Mouse (Mus musculus): ENCODE measurements around the gene Rtkn2. TPM values are rescaled to one million over a fixed set of nuclear protein-coding genes. Genes with fewer than 3 reads are reported as not detected.
A peak's percentile ranks its signal among the peaks of the same experiment; 100 is the strongest.

Rtkn2 gene
- polyA plus RNA-seq, 1 experiment from 2014 or later, result 8.9 TPM

- no peak for ATAC-seq
- H3K4me3 ChIP-seq (replicated peaks), result no peak overlapping the region
Measured at GRCm38 (mm10) chr10:68050882-68051281, 71.5 kb downstream of the Rtkn2 start.

DNA sequence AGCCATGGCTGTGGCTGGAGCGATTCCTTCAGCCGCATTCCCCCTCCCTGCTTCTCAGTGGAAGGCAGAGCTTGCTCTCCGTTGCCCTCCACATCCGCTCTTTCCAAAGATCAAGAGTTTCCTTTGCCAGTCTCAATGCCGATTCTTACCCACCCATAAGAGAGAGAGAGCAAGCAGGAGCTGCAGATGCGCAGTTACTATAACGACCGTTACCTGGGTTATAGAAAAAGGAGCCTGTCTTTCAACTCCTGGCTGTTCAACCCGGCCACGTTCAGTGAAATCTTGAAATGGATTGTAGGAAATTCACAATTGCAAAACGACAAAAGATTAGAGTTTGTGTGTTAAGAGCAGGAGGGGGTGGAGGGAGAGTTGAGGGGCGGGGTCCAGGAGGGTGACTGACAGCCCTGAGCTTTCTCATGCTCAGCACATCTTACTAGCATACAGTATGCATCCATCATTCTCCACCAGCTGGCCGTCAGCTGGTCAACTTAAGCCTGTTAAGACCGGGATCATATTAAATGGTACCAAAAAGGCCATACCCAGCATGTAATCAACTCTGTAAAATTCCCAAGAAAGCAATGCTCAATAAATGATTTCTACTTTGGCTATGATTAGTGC lies 72.1 kb downstream of the Rtkn2 start:
- H3K27me3 ChIP-seq, result no peaks in the 10 kb centered on the region; the same call in 1 of the 2 replicates
- H3K4me3 ChIP-seq (replicated peaks), result no peak overlapping the region
- 84% methylated on average over 14 of the region's 14 CpGs for WGBS
- H3K4me2 ChIP-seq (replicated peaks), result no peak overlapping the region
- ATAC-seq, result no peak
- H3K9ac ChIP-seq (replicated peaks), result no peak overlapping the region
- H3K9me3 ChIP-seq, result no peaks in the 10 kb centered on the region
- H3K36me3 ChIP-seq, result no peaks in the 10 kb centered on the region
- H3K4me1 ChIP-seq (replicated peaks), result no peaks in the 10 kb centered on the region
- no peak overlapping the region for H3K27ac ChIP-seq

More at GRCm38 (mm10) chr10:68050882-68051281, 71.5 kb downstream of the Rtkn2 start:
- Histone ChIP-seq H3K4me1 (replicated peaks) (no peaks in the 10 kb centered on the region), H3K4me2 (replicated peaks) (no peak overlapping the region), H3K9ac (replicated peaks) (no peak overlapping the region), H3K27ac (no peak overlapping the region), H3K36me3 (no peaks in the 10 kb centered on the region), H3K27me3 (no peaks in the 10 kb centered on the region; the same call in 1 of the 2 replicates), H3K9me3 (no peaks in the 10 kb centered on the region)
- WGBS, result 90% methylated on average over 13 of the region's 13 CpGs

DNA sequence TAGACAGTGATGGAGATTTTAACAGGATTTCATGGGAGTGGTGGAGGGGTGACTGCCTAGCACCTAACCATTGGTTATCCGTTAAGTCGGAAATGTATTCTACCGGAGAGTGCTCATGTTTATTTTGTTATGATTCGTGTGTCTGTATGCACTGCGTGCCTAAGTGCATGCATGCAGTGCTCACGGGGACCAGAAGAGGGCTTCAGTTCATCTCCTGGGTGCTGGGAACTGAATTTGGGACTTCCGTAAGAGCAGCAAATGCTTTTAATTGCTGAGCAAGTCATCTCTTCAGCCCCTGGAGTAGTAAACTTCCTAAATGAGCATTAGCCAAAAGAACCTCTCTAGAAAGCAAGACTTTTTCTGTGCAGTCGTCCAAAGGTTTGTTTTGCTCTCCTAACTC lies 72.9 kb downstream of the Rtkn2 start:
- Histone ChIP-seq H3K4me1 (replicated peaks) (no peaks in the 10 kb centered on the region), H3K36me3 (no peaks in the 10 kb centered on the region), H3K9ac (replicated peaks) (no peak overlapping the region), H3K4me2 (replicated peaks) (no peak overlapping the region), H3K27ac (no peak overlapping the region), H3K27me3 (no peaks in the 10 kb centered on the region), H3K9me3 (no peaks in the 10 kb centered on the region), H3K4me3 (replicated peaks) (no peak overlapping the region)
- 88% methylated on average over 8 of the region's 8 CpGs for WGBS
- no peak for ATAC-seq

- Histone ChIP-seq H3K27ac (no peak overlapping the region), H3K4me2 (replicated peaks) (no peak overlapping the region), H3K4me3 (replicated peaks) (no peak overlapping the region), H3K36me3 (no peaks in the 10 kb centered on the region), H3K9ac (replicated peaks) (no peak overlapping the region), H3K9me3 (no peaks in the 10 kb centered on the region), H3K27me3 (no peaks in the 10 kb centered on the region), H3K4me1 (replicated peaks) (no peaks in the 10 kb centered on the region)
- 87% methylated on average over 5 of the region's 5 CpGs for WGBS
- ATAC-seq, result no peak
Measured at GRCm38 (mm10) chr10:68054131-68054530, 74.8 kb downstream of the Rtkn2 start.

- Histone ChIP-seq H3K36me3 (no peaks in the 10 kb centered on the region), H3K9me3 (no peaks in the 10 kb centered on the region), H3K4me2 (replicated peaks) (no peak overlapping the region), H3K4me3 (replicated peaks) (no peak overlapping the region), H3K4me1 (replicated peaks) (no peaks in the 10 kb centered on the region), H3K27ac (no peak overlapping the region), H3K9ac (replicated peaks) (no peak overlapping the region), H3K27me3 (no peaks in the 10 kb centered on the region)
- ATAC-seq, result no peak
- WGBS, result 88% methylated on average over 6 of the region's 6 CpGs
Measured at GRCm38 (mm10) chr10:68054706-68055105, 75.3 kb downstream of the Rtkn2 start.

DNA sequence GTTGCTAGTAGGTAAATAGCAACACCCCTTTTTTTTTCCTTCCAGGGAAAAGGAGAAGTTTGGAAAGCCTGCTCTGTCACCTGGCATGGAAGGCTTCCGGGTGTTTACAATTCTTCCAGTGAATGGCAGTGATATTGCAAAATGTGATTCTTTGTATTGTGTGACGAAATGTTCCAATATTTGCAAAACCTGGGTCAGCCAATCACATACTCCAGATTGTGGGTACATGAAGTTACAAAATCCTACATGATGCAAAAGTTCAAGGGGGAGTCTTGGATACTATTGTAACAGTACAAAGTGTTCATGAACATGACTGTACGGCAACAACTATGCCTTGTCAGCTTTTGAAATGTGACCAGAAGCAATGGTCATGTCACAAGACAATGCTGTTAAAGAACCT lies 78.5 kb downstream of the Rtkn2 start:
- H3K4me2 ChIP-seq (replicated peaks), result no peak overlapping the region
- H3K9me3 ChIP-seq, result no peaks in the 10 kb centered on the region
- no peaks in the 10 kb centered on the region for H3K36me3 ChIP-seq
- peaks cover 16% of the 10 kb centered on the region for H3K4me1 ChIP-seq (replicated peaks)
- no peaks in the 10 kb centered on the region for H3K27me3 ChIP-seq
- H3K4me3 ChIP-seq (replicated peaks), result no peak overlapping the region
- no peak overlapping the region for H3K27ac ChIP-seq
- no peak for ATAC-seq
- 97% methylated on average over 3 of the region's 3 CpGs for WGBS
- no peak overlapping the region for H3K9ac ChIP-seq (replicated peaks)

DNA sequence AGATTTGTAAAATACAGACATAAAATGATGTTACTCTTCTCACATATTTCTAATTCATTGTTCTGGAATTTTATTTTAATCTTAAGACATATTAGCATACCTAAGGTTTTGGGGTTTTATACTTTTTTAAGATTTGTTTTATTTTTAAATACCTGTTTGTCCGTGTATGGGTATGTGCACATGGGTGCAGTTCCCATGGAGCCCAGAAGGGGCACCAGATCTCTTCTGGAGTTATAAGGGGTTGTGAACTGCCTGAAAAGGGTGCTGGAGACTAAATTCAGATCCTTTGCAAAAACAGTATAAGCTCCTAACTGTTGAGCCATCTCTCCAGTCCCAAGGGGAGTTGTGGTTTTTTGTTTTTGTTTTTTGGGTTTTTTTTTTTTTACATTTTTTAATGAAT lies 79.0 kb downstream of the Rtkn2 start:
- Histone ChIP-seq H3K4me1 (replicated peaks) (peaks cover 16% of the 10 kb centered on the region), H3K9me3 (no peaks in the 10 kb centered on the region), H3K27me3 (no peaks in the 10 kb centered on the region), H3K4me2 (replicated peaks) (no peak overlapping the region), H3K9ac (replicated peaks) (no peak overlapping the region), H3K4me3 (replicated peaks) (no peak overlapping the region), H3K36me3 (no peaks in the 10 kb centered on the region), H3K27ac (no peak overlapping the region)
- WGBS, result 98% methylated on average over 1 of the region's 1 CpGs
- ATAC-seq, result no peak

DNA sequence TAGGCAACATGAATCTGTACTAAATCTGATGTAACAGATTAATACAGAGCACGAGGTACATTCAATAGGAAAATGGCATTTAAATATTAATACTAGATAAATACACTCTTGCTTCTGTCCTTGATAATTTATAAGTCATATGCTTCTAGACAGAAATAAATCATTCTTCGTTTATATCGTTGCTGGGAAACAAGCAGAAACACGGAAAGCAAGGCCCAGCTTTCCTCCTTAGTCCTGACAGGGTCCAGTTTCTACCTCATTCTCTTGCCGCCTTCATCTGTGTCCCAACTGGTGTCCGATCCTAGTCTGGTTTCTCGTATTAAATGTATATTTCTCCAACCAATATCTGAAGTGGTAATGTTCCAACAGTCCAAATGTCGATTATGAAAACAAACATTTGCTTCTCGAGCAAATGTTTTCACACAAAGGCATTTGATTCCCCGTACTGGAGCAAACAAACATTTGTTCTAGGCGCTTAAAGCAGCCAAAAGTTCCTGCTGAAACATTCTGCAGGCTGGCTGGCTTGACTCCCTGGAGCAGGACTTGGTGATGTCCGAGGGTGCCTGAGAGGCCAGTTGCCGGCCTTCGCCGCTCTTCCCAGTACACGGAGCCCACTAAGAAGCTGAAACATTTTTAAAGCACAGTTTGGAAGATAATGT lies 81.3 kb downstream of the Rtkn2 start:
- H3K9ac ChIP-seq (replicated peaks), result no peak overlapping the region
- H3K36me3 ChIP-seq, result no peaks in the 10 kb centered on the region
- peaks cover 32% of the 10 kb centered on the region for H3K4me1 ChIP-seq (replicated peaks)
- WGBS, result 60% methylated on average over 16 of the region's 16 CpGs
- H3K9me3 ChIP-seq, result no peaks in the 10 kb centered on the region
- peak overlapping the region; percentile 66 for H3K27ac ChIP-seq
- H3K27me3 ChIP-seq, result no peaks in the 10 kb centered on the region
- no peak for ATAC-seq
- no peak overlapping the region for H3K4me3 ChIP-seq (replicated peaks)
- H3K4me2 ChIP-seq (replicated peaks), result no peak overlapping the region

DNA sequence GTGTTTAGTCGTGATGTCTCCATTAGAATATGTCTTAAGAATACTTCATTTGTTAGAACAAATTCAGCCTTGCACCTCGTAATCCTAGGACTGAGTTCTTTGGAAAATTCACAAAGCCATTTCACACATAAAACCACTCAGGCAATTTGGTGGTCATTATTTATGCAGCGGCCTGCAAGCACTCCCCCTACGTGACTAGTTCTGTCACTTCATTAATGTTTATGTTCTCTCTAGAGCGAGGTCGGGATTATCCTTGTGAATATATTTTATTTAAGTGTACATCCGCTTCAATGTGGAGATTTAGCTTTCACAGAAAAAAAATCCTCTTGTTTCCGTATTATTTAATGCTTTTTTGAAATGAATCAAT lies 81.9 kb downstream of the Rtkn2 start:
- Histone ChIP-seq H3K27me3 (no peaks in the 10 kb centered on the region), H3K4me3 (replicated peaks) (no peak overlapping the region), H3K36me3 (no peaks in the 10 kb centered on the region), H3K9me3 (no peaks in the 10 kb centered on the region), H3K4me2 (replicated peaks) (no peak overlapping the region), H3K9ac (replicated peaks) (no peak overlapping the region), H3K4me1 (replicated peaks) (peaks cover 32% of the 10 kb centered on the region), H3K27ac (peak overlapping the region; percentile 66)
- no peak for ATAC-seq
- 30% methylated on average over 8 of the region's 8 CpGs for WGBS

- peak overlapping the region; percentile 21; the same call in 1 of the 2 replicates for H3K27ac ChIP-seq
- WGBS, result 31% methylated on average over 8 of the region's 8 CpGs
- H3K9ac ChIP-seq (replicated peaks), result no peak overlapping the region
- no peaks in the 10 kb centered on the region for H3K27me3 ChIP-seq
- peaks cover 32% of the 10 kb centered on the region for H3K4me1 ChIP-seq (replicated peaks)
- no peak for ATAC-seq
- H3K4me3 ChIP-seq (replicated peaks), result no peak overlapping the region
- no peaks in the 10 kb centered on the region for H3K36me3 ChIP-seq
- H3K9me3 ChIP-seq, result no peaks in the 10 kb centered on the region
- H3K4me2 ChIP-seq (replicated peaks), result no peak overlapping the region
Measured at GRCm38 (mm10) chr10:68063806-68064545, 84.6 kb downstream of the Rtkn2 start.

- Histone ChIP-seq H3K4me3 (replicated peaks) (no peak overlapping the region), H3K27me3 (no peaks in the 10 kb centered on the region), H3K4me1 (replicated peaks) (peaks cover 32% of the 10 kb centered on the region), H3K9me3 (no peaks in the 10 kb centered on the region), H3K4me2 (replicated peaks) (0 out of 2 replicates have a peak overlapping the region, but pooled peaks have one; percentile 6), H3K9ac (replicated peaks) (no peak overlapping the region), H3K36me3 (no peaks in the 10 kb centered on the region), H3K27ac (no peak overlapping the region)
- 50% methylated on average over 10 of the region's 10 CpGs for WGBS
- ATAC-seq, result no peak
Measured at GRCm38 (mm10) chr10:68064571-68064970, 85.2 kb downstream of the Rtkn2 start.

DNA sequence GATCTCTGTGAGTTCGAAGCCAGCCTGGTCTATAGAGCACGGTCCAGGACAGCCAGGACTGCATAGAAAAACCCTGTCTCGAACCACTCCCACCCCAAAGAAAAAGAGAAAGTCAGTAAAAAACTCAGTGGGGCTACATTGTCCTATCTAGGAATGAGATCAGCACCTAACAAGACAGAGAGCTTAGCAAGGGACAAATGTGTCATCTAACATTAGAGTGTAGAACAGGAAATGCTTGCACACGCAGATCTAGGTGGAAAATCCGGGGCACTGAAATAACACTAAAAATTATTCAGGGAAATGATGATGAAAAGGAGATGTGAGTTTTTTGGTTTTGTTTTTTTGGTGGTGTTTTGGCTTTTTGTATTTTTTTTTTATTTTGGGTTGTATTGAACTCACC lies 86.8 kb downstream of the Rtkn2 start:
- Histone ChIP-seq H3K9me3 (no peaks in the 10 kb centered on the region), H3K27ac (no peak overlapping the region), H3K36me3 (no peaks in the 10 kb centered on the region), H3K9ac (replicated peaks) (no peak overlapping the region), H3K4me2 (replicated peaks) (no peak overlapping the region), H3K27me3 (no peaks in the 10 kb centered on the region), H3K4me1 (replicated peaks) (peaks cover 23% of the 10 kb centered on the region), H3K4me3 (replicated peaks) (no peak overlapping the region)
- 97% methylated on average over 5 of the region's 5 CpGs for WGBS
- no peak for ATAC-seq

Measured in midbrain, embryonic 13.5 days (tissue).